Mouse (Mus musculus) spleen, adult 18-20 months (tissue): ENCODE data around the gene Nxpe4.
"Not testable (repeated sequence)": the region's sequence is repeated elsewhere in the genome, so short reads cannot be mapped to it uniquely, and the experiment has no call there.

Source experiments
- DNase-seq, 2 experiments: peaks; one replicate each; pipeline ENCODE4 v3.0.0; 2022; ENCODE audit warnings: mixed read lengths in 2 of 2

The Nxpe4 gene

DNA sequence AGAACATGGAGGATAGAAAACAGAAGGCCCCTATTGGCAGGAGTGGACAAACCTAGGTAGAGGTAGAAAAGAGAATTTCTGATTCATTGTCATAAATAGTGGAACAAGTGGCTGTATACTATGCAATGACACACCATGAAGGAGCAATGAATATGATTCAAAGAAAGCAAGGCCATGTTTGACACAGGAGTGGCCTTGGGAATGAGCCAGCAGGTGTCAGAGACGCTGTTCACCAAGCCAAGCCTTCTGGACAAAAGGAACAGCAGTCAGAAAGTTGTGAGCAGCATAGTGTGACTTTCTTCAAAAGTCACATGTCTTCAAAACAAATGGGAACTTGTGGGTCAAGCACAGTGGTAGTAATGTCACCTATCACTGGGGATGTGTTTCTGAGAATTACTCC is 80.0 kb downstream of the Nxpe4 start:
- no peak for DNase-seq

DNA sequence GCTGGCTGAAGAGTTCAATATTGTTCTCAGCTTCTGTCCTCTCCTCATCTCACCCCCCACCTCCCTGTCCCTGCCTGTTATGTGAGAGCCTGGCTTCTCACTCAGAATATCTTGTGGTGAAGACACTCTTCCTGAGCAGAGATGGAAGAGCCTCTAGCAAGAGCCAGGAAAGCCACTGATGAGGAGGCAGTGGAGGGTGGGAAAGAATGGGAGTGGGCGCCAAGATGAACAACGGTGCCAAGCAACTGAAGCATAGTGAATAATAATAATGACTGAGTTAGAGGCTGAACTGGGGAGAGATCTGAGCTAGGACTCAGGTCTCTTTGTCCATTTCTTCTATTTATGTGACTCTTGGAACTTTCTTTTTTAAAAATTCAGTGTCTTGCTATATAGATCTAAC is 80.9 kb downstream of the Nxpe4 start:
- DNase-seq = no peak

DNA sequence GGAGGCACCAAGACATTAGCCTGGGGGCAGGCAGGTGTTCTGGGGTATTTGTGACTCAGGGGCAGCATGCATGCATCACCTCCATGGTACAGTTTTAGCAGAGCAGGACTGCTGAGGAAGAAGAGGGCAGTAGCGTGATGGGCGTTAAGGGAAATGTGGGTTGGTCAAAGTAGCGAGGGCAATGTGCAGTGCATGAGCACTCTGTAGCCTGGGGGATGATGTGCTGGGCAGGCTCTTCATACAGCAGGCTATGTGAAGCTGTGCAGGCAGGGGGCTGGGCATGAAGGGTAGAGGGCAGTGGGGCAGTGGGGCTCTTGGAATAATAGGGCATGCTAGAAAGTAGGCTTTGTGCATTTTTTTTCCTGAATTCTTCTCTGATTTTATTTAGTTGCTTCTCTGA is 82.4 kb downstream of the Nxpe4 start:
- DNase-seq = no peak

DNA sequence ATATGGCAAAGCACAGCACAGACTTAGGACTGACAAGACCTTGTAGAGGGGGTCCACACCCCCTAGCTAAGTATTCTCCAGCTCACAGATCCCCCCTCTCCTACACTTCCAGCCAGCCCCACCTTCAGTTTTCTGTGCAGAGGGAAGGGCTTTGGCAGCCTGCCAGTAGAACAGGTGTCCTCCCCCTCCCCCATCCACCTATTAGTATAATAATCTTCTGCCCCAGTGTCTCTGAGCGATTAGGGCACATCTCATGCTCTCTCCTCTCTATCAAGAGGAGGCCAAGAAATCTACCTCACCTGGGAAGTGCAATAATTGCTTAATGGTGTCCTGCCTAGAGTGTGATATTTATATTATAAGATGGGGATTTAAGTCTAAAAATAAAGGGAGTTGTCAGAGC is 83.7 kb downstream of the Nxpe4 start:
- DNase-seq = no peak

DNA sequence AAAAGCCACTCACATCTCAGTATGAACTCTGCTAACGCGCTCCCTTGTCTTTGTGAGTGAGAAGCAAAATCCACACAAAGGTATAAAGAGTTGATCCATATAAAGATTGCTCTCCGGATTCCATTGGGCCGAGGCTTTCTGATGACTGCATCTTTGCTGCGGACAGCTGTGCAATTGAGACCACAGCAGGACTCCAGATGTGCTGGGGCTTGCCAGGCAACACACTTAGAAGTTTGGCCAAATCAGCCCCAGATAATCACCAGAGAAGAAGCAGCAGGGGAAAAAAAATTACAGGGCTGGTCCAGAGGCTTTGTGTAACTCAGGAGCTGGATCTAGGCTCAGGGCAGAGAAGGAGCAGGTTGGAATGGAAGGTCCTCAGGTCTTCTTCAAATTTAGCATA is 85.5 kb downstream of the Nxpe4 start:
- no peak for DNase-seq

DNA sequence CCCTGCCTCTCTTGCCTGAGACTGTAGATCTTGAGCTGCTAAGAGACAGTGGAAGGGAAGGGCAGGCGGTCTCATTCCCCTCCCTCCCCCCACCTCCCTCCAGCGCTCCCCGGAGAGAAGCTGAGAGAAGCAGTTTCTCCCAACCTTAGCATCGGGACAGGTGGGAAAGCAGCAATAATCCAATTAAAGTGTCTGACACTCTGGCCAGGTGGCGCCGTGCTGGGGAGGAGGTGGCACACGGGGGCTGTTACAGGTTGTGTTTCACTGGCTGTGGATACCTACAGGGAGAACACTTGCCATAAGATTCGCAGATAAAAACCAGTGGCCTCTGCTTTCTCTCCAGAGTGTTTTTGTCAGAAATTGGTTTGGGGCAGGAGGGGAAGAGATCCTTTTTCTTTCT is 90.4 kb downstream of the Nxpe4 start:
- DNase-seq = no peak

DNA sequence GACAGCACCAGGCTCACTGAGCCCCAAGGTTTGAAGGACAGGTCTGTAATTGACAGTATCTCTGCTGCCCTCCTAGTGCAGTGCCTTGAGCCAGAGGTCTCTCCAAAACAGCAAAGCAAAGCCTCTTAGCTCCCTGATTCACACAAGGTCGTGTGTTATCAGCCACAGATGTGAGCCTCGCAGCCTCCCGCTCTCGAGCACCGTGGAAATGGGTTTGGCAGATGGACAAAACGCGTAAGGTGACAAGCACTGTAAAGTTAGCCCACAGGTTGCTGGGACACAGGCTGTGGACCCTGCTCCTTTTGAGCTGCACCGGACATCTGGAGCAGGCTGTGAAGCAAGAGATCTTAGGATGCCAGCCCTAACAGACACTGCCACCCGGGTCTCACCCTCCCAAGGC is 95.2 kb downstream of the Nxpe4 start:
- no peak for DNase-seq

DNA sequence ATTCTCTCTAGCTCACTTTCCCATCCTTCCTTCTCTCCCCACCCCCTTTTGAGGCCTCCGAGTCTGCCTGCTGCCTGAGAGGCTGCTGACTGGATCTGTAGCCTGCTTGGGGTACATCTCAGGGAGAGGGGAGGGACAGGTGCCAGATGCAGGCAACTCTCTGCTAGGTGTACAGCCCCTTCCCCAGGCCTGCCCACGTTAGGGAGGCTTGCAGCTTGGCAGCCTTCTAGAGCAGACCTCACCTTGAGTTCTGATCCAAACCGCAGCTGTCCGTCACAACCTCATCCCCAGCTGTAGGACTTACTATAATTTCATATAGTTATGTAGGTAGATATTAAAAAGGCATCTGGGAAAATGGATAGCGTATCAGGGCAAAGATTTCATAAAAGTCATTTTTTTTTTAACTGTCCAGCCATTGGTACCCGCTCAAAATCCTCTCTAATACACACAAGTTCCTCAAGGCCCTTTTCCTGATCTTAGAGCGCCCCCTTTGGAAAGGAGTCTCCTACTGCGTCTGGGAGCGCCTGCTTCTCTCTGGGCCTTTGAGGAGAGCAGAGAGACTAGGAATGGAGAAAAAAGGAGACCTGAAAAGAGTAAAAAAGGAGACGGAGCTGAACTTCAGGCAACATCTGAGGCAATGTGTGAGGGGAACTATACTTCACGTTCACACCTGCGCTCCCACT is 96.1 kb downstream of the Nxpe4 start:
- no peak for DNase-seq

DNA sequence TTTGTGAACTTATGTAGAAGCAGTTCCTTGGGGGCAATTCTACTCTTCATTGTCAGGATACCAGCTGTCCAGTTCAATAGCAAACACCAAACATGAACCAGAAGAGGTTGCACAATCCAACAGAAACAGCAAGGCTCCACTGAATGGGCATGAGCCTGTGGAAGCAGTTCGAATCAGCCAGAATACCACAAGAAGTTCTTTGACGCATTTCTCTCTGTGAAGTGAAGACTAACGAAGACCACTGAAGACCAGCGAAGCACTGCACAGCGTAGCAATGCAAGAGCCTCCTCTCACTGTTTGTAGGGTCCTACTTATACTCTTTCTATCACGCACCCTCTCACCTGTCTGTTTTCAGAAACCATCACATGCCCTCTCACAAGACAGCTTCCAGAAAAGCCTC is 102.8 kb downstream of the Nxpe4 start:
- no peak for DNase-seq

DNA sequence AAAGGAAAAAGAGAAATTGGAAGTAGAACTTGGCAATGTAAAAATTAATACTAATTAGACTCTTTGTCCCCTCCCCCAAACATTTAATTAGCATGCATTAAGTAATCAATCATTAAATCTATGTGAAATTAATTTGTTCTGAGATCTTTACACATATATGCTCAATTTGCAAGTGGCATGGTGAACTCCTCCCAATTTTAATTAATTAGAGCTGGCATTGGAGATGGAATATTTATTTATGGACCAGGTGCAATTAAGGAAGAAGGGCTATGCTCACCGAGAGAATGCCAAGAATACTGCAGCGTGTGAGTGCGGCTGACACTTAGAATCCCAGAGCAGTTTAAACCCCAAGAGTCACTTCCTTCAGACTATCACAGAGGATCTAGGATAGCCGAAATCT is 103.7 kb downstream of the Nxpe4 start:
- DNase-seq = no peak

DNA sequence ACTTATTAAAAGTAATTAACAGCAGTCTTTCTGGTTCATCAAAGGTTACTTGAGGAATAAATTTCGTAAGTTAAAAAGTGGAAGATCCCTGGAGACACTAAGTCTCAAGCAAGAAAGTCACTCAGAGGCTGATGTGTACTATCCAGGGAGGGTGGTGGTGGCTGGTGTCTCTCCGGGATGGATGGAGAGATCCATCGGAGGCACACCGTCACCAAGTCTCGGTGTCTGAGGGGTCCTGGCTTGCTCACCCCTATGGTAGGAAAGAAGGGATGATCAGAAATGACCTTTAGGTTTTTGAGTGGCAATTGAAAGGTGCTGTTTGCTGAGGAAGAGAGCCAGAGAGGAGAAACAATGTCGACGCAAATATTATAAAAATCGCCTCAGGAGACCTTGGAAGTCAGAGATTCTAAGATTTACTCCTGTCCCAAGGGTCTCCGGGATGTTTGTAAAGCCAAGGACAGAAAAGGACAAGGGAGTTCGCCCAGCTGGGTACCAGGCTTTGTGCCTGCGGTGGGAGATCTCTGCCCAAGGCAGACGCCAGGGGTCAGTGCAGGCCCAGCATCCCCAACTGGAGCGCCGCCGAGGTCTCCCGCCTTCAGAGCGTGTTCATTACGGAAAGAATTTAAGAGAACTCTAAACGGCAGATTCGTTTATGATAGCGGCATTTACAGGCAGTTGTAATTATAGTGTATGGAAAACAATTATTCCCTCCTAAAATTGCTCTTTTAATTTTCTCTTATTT is 104.6 kb downstream of the Nxpe4 start:
- peak; percentile 62 to 80 for DNase-seq

DNA sequence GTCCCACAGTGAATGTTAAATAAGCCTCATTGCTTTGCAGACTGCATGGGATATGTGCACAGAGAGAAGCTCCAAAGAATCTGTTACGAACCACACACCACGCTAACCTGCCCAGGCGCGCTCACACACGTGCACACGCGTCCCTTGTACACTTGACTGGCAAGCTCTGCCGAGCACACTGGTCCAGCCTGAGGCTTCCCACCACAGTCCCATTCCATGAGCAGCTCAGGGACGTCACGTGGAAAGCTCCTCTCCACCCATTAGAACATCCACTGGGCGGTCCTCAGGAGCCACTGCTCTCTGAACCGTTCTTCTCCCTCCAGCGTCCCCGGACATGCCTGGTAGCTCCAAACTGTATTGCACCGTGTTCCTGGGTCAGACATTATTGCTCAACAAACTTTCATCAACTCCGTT is 105.2 kb downstream of the Nxpe4 start:
- peak in 1 of 2 experiments; percentile 21 for DNase-seq

DNA sequence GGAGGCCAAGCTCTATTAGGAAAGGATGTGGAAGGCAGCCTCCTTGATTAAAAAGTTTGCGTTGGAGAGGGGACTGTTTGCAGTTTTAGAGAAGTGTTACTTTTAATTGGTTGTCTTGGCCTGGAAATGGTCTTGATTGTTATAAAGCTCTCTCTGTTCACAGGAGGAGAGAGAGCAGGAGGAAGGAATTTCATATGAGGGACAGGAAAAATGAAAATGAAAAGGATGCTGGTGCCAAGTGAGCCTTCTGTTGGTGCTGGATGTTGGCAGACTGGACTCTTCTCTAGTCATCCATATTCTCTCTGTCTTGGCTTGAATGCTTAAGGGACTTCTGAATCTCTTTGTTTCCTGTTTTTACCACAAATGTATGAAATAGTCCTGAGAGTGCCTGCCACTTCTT is 106.1 kb downstream of the Nxpe4 start:
- no peak for DNase-seq

DNA sequence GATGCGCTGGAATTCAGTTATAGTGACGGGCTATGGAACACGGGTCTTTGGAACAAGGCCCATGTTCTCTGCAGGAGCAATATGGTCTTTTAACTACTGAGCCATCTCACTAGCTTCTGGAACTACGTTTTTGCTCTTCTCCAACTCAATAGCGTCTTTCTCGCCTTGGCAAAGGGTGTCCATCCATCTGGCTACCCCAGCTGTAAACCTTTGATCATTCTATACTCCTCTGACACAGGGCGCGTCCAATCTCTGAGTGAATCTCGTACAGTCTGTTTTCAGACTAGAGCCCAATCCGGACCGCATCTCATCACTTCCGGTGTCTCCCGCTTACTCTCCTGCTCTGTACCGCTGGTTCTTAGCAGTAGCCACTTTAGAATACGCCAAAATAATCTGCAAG is 115.0 kb downstream of the Nxpe4 start:
- DNase-seq = no peak

DNA sequence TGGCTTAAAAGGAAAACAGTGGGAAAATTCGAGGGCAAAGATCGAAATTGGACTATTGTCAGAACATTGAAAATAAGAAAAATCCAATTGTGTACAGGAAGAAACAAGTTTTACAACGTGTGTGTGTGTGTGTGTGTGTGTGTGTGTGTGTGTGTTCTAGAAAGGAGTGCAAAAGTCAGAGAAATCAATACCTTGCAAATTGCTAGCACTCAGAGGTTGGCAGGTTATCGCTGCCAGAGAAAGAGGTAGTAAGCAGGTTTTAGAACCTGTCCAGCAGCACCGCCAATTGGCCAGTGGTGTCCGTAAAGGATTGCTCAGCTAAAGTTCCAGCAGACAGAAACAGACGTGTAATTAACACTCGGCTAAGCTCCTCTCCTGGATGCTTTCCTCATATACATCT is 122.4 kb downstream of the Nxpe4 start:
- no peak for DNase-seq

DNA sequence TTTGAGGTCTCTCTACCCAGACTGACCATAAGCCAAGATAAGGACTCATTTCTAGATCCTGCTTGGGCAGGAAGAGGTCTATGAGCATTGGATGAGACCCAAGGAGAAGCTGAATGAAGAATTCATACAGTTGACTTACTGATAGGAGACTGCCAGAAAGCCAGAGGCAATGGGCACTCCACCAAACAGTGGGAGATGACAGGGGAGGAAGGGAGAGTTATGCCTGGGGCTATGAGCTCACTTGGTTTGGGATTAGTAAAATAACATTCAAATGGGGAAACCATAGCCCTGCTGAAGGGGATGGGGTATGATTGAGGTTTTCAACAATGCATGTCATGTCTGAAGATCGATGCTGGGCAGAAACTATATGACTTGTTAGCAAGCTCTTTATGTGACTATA is 128.5 kb downstream of the Nxpe4 start:
- DNase-seq = no peak

DNA sequence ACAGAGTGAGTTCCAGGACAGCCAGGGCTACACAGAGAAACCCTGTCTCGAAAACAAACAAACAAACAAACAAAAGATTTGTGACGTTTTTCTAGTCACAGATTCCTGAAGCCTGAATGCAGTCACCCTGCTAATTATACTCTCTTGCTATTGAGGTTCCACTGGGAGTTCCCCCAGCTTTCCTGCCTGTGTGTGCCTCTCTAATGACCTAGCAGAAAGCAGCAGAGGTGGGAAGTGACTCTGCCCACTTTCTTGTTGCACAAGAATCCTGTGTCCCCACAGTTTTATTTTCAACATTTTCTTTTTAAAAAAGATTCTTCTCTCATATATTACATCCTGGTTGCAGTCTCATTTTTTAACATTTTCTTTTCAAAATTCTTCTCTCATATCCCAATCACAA is 132.9 kb downstream of the Nxpe4 start:
- no peak for DNase-seq

DNA sequence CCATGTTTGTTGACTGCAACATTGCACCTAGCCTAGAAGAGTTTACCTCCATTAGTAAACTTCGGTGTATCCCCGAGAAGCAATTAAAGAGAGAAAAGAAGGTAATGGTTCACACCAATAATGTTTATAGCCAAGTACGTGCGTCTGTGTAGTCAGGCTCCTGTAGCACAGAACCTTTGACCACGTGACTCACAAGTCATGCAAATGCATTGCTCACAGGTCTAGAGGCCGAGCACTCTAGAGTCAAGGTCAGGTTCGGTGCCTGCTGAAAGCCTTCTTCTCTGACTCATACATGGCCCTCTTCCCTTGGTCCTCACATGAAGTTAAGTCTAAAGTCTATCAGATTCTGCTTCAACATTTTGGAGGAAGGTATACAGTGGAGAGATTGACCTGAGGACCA is 137.2 kb downstream of the Nxpe4 start:
- DNase-seq = no peak

DNA sequence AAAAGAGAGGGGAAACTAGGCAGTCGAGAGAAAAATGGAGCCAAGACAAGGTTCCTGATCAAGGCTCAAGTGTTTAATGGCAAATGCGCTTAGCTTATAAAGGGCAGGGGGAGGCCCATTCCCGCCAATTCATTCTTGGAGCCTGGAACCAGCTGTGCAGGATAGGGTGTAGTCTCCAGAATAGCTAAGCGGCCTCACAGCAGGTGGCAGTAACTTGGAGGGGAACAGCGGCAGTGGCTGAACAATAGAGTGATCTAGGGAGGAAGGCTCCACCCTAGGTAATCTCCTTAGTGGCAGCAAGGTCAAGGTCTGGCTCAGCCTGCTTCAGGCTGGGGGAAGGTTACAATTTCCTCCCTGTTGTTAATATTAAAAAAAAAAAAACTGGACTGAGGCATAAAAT is 141.7 kb downstream of the Nxpe4 start:
- DNase-seq = not testable (repeated sequence)

DNA sequence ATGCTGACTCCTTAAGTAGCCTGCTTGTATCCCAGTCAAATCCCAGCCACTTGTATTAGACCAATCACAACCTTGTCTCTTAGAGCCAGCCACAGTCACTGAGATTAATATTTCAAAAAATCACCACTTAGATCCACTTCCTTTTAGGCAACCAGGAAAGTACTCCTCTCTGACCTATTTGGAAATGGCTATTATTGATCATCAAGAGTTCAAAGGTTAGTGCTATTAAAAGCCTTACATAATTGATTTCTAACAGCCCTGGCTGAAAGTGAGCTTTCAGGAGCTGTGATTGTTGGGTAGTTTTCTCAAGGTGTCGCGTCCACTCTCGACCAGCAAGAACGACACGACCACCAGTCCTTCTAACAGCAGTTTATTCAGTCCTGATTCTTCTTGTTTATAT is 149.4 kb downstream of the Nxpe4 start:
- no peak for DNase-seq

DNA sequence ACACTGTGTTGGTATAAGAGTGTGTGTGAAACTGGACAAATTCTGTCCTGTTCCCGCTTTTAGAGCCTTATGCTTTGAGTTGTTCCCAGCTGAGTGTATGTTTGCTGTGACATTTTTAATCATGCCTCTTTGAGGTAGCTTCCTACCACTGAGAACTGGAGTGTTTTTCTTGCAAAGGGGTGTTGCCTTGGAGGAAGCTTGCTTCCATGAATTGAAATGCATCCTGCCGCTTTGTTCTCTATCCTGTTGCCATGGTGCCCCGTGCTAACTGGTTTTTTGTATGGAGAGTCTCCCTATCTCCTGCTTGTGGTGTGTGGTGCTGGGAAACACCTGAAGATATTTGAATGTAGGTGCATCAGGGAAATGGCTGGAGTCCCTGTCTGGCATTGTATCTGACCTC is 152.4 kb downstream of the Nxpe4 start:
- no peak for DNase-seq

DNA sequence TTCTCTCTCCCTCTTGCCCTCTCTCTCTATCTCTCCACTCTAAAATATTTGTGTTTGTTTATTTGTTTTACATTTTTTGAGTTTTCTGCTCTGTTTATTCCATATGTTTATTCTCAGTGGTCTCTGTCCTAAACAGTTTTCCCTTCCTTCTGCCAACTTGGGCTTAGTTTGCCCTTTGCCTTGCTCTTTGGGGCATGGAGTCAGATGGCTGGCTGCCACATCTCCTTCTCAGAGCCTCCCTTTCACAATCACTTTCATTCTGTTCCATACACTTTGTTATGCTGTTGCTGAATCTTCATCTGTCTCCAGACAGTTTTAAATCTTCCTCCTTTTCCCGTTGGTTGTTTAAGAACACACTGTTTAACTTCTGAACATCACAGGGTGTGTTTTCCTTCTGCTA is 154.0 kb downstream of the Nxpe4 start:
- no peak for DNase-seq

DNA sequence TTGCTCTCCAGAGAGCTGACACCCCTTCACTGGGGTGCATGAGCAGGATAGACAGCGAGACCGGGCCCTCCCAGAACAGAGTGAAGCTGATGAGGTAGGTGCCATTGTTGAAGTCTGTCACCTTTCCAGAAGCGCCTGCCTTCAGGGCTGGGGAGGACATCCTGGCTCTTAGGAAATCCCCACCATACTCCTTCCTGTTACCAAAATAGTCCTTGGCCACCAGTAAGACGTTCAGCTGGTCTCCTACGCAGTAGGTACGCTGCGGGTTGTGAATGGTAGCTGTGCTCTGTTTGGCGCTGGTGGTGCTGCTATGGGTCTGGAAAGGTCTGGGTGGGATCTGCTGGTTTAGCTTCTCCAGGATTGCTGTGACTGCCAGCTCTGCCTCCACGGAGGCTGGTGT is 164.5 kb downstream of the Nxpe4 start:
- no peak for DNase-seq

DNA sequence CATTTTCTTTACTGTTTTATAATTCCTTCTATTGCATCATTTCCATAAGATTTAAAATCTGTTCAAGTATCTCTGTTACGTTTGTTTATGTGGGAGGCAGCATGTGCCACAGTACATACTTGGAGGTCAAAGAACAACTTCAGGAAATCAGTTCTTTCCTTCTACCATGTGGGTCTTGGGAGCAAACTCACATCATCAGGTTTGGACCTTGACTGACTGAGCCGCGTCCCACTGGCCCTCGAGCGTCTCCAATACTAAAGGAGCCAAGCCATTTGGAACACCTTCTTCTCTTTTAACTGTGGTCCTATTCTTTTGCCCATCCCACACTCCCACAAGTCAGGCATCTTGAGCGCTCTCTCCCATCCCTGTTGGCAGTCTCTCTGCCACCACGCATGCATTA is 167.8 kb downstream of the Nxpe4 start:
- no peak for DNase-seq
